Mouse (Mus musculus) mouse trophoblast stem cell (cell line): ENCODE data around the gene Cct8l1.

Experiments used
- in situ Hi-C, 2 experiments: fragments of 300-500 bp; cut with MseI, MboI; formaldehyde crosslinking; loops; 2 replicates in 1 of 2; 3 replicates in 1 of 2; pipeline ENCODE4 v1.15.1; 2025

The Cct8l1 gene

DNA sequence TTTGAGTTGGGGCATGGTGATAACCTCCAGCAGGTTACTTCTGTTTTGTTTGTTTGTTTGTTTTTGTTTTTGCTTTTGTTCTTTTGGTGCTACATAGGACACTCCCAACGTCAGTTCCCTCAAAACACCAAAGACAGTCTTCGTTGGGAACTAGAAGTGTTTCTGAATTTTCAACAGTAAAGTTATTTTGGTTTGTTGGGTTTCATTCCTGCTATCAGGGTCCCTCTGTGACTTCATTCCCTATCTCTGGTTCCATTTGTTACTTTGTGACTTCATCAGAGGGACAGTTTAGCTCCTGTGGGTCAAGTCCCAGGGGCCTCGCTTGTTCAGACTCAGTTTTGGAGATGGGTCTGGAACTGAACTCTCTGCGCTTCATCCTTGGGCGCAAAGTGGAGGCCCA lies at the start of gene Cct8l1:
Cct8l1 (plus strand) TSS at position 301 of the 400 bp plus-strand sequence.
- in situ Hi-C loops, result no loop called here

DNA sequence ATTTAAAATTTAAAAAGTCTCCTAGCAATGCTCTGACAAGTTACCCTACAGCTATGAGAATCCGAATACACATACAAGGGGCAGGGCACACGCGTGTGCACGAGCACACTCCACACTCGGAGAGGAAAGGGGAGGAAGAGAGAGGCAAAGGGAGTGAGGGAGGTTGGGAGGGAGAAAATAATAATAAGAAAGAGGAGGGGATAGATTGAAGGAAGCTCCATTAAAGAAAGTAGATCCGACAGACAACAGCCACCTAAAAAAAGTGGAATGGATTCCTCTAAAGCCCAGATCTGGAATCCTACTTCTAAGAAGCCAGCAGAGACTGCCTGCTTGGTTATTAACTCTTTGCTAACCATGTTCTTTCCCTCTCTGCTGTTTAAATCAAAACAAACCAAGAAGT lies 43.8 kb upstream of the Cct8l1 start:
- in situ Hi-C loops, result no loop called here

DNA sequence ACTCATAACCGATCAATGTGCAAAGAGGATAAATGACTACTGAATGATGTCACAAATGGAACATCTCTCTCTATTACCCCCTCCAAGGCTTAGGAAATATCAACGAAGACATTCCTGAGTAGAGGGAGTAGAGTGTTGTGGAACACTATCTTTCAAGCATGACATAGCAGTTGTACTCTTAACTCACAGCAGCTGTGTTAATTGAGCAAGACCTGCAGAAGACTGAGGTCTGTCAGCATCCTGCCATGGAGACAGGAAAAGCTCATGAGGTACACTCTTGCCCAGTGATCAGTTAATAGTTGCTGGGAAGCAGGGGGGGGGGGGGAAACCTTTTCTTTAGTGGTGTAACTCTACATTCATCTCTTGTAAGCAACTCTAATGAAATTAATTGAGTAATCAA lies 40.1 kb upstream of the Cct8l1 start:
- in situ Hi-C loops, result no loop called here

DNA sequence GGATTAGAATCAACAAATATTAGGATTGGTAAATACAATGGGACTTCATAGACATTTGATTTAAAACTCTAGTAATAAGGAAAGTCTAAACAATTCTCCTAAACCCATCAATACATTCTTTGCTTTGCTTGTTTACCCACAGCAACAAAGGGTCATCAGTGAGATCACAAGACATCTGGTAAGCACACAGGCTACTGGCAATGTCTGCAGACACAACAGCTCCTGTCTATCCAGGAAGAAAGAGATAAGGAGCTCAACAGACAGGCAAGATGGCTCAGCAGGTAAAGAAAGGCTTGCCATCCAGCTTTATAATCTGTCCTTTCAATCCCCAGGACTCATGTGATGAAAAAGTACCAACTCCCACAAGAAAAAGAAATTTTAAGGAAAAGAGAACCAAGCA lies 37.0 kb upstream of the Cct8l1 start:
- in situ Hi-C loops, result no loop called here

DNA sequence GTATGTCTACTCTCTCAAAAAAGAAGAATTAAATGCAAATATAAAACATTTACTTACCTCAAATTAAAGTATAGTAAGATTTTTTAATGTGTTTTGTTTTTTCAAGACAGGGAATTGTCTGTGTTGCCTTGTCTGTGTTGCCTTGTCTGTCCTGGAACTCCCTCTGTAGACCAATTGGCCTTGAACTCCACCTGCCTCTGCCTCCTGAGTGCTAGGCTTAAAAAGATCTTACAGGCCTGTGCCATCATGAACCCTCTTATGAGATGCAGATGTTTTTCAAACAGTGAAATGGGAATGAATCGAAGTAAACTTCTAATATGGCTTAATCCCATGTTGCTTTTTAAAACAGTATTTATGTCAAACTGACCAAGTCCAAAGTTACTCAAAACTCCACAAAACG lies 19.2 kb upstream of the Cct8l1 start:
- in situ Hi-C loops, result no loop called here

DNA sequence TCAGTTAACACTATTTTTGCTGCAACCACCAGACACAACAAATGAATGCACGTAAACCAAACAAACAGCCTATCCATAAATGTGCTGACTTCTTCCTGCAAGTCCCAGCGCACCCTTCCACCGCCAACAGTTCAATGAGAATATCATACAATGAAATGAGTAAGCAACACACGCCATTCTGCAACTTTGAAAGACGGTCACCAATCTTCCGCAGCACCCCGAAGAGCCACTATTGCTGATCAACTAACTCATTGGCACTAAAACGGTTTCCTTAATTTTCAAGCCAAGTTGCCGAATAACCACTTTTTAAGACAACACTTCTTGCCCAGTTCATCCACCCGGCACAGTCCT lies 18.5 kb upstream of the Cct8l1 start:
- in situ Hi-C loops, result no loop called here

DNA sequence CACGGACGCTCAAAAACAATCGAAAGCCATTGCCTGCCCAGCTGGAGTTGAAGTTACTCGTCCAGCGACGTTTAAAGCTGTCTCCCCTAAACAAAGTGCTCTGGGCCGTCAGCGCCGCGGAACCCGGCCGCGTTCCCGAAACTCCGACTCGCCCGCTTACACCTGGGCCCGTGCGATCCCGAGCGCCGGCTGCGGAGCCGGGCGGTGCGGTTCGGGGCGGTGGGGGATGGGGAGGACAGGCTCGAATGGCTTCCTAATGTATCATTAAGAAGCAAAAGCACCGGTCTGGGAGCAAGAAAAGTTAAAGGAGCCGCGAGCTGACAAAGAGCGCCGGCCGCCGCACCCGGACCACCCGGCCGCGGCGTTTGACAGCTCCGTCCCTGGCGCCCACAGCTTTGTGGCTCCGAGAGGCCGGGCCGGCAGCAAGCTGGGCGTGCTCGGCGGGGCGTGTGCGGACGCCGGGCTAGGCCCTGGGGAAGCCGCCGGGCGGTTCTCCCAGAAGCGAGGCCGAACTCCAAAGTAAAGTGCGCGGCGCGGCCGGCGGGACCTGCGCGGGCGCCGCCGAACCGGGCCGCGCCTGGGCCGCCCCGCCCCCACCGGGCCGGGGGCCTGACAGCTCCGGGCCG lies 18.0 kb upstream of the Cct8l1 start:
- in situ Hi-C loops, result no loop called here

DNA sequence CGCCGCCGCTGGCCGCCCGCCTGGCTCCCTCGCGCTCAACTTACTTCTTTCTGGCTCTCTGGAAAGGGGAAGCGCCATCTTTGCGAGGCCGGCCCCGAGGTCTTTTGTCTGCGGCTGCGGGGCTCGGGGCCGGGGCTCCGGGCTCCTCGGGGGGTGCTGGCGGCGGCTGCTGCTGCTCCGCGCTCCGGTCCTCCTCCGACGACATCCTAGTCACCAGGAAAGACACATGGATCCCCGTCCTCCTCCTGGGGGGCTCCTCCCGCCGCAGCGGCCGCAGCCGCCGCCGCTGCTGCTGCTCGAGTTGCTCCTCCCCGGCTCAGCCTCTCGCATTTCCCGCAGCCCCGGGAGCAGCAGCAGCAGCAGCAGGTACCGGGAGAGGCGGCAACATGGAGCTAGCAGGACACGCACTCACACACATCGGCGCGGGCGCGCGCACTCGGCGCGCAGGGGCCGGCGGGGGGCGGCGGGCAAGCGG lies 17.5 kb upstream of the Cct8l1 start, which contains the start of gene Kmt2c:
Kmt2c (minus strand) TSS at position 438 of the 475 bp plus-strand sequence.
- in situ Hi-C loops, result no loop called here

DNA sequence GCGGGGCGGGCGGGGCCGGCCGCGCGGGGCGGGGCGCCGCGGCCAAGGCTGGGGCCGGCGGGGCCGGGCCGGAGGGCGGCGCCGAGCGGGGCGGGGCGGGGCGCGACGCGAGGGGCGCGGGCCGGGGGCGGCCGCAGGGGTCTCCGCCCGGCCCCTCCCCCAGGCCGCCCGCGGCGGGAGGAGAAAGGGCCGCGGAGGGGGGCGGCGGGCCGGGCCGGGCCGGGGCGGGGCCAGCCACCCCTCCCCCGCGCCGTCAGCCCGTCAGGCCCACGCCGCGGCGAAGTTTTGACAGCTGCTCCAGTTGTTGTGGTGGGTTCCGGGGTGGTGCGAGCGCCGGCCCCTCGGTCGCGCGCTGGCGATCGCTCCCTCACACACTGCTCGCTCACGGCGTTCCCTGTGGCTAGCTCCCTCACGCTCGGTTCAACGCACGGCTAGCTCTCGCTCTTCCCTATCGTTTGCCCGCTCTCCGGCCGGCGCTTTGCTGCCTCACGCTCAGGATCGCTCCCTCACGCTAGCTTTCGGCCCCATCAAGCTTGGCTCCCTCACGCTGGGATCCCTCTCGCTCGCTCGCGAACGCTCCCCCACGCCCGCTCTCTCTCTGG lies 16.9 kb upstream of the Cct8l1 start:
- in situ Hi-C loops, result no loop called here

DNA sequence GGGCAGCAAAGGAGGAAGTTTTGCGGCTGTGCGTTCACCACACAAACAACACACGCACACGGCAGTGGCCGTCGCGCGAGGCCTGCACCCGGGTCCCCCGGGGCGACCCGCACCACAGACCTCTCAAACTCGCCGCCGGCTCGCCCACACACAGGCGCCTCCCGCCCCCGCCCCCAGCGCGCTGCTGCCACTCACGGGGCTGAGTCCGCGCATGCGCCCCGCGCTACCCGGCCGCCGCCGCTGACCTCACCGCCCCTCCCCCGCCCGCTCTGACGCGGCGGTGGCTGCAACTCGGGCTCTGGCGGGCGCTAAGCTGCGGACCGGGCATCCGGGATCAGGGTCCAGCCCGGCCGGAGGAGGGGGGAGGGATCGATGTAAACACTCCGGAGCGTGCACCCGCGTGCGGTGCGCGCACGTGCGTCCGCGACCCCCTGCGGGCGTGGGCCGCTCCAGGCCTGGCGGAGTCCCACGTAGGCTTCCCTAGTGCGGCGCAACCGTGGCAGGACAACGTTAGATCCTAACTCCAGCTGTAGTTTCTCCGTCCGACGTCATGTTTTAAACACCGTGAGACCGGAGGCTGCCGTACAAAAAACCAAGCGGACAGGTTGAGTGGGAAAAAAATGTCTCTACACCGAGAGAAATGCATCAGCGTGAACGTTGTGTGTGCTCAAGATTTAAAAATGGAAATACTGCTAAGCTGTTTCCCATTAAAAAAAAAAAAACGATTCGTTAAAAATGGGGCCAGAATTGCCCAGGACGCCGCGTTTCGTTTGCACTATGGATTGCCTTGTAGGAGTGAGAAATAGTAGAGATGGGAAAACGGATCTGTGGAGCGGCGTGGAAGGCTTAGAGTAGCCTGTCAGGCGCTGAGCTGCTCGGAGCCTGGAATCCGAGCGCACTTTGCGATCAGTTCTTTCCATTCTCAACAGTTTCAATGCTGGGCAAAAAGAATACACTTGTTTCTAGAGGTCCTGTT lies 16.2 kb upstream of the Cct8l1 start:
- in situ Hi-C loops, result no loop called here

DNA sequence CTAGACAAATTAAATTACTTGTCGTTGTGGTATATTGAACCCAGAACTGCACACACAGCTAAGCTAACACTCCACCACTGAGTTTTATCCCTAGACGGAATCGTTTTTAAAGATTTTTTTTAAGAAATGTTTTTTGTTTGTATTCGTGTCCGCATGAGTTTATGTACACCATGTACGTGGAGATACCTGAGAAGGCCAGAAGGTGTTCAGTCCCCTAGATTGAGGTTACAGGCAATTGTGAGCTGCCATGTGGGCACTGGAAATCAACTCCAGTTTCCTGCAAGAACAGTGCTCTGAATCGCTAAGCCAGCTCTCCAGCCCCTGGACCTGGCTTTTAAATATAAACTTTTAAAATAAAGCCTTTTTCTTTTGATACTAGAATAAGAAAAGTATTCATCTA lies 15.2 kb upstream of the Cct8l1 start:
- in situ Hi-C loops, result no loop called here

DNA sequence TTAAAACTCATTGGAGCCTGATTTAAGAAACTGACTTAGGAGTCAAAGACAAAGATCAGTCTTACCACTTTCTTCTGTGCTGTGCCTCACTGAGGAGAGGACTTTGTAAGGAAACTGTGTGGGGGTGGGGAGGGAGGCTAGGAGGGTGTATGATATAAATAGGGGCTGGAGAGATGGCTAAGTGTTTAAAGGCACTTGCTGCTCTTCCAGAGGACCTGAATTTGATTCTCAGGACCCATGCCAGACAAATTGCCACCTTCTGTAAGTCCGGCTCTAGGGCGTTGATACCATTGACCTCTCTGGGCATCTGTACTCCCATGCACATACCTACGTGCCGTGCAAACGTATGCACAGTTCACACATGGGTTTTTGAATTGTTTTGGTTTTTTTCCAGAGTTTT lies 9.8 kb upstream of the Cct8l1 start:
- in situ Hi-C loops, result no loop called here

DNA sequence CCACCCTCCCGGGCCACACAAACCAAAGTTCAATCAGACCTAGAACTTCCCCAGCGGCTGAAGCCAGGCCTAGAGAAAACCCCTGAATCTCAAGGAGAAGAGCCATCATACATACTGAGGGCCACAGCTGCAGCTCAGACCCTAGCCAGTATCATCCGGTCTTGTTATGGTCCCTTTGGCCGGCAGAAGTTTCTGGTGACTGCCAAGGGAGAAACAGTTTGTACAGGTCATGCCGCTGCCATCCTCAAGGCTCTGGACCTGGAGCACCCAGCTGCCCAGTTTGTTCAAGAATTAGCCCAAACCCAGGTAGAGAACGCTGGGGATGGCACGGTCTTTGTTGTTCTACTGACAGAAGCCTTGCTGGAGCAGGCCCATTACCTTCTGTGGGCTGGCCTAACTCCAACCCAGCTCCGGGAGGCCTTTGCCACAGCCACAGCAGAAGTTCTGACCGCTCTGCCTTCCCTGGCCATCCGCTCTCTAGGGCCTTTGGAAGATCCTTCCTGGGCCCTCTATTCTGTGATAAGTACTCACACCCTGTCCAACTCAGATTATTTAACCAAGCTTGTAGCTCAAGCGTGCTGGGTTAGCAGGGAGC lies 531 bp downstream of the Cct8l1 start:
- in situ Hi-C loops, result no loop called here

DNA sequence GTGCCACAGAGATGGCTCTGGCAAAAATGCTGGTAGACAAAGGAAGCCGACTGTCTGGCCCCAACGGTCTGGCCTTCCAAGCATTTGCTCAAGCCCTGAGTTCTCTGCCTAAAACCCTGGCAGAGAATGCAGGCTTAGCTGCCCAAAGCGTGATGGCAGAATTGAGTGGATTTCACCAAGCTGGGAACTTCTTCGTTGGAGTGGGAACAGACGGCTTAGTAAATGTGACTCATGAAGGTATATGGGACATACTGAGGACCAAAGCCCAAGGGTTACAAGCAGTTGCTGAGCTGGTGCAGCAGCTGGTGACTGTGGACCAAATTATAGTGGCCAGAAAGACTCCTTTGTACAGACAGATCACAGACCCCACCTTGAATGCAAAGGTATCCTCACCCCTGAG lies 1.7 kb downstream of the Cct8l1 start:
- in situ Hi-C loops, result no loop called here

DNA sequence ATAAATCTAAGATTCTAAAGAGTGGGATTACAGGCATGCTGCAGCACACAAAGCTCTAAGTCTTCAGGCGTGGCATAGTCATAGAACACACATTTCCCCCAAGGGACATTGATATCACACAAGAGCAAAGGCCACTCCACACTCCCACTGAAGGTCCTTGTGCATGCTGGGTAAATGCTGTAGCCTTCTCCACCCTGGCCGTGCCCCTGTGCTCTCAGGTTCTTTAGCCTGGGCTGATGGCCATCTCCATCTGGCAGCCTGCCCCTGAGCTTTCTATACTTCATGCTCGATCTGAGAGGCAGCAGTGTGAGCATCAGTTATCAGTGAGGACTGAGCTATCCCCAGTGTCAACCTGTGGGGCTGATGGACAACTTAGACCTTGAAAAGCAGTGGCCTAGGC lies 4.0 kb downstream of the Cct8l1 start:
- in situ Hi-C loops, result no loop called here

DNA sequence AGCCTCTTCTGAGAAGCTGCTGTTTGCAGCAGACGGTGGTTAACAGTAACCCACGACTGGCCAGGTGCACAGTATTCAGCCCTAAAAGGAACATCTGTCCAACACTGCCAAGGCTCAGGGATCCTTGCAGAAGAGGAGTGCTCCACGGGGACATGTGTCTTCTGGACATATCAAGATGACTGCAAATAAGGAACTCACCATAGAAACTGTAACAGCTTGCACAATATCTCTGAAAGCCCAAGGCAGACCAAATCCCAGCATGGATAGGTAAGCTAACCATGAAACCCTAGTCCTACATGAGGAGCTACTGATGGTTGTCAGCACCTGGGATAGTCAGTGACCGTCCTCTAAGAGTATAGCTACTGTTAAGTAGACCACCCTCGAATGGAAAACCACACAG lies 5.6 kb downstream of the Cct8l1 start:
- in situ Hi-C loops, result no loop called here

DNA sequence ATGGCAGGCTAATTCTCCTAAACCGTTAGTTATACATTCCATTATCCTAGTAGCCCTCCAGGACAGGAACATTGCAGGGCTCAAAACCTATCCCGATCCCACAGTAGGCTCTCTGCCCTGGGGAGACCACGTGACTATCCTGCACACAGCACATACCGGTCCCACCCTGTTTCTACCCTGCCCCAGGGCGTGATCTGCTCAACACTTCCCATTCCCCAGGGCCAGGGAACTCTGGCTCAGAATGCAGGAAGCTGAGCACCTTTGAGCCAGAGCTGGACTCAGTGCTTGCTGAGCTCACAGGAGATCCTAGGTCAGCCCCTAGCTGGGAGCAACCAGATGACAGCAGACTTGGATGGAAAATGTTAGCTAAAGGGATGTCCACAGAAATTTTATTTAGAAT lies 10.2 kb downstream of the Cct8l1 start:
- in situ Hi-C loops, result no loop called here

DNA sequence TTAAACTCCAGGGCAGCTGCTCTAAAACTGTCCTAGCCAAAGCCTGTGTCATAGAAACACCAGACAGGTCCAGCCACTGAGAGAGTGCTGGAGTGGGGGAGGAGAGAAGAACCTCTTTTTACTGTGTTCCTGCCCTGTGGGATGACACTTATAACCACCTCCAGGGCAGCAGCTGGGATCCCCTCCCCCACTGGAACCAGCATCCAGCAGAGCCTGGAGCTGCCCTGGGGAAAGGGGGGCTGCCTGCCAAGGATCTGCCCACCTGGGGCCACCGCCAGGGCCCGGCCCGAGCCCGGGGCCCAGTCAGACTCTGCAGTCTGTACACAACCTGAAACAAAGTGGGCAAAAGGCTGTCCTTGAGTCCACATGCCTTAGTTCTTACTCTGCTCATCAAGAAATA lies 11.1 kb downstream of the Cct8l1 start:
- in situ Hi-C loops, result no loop called here

DNA sequence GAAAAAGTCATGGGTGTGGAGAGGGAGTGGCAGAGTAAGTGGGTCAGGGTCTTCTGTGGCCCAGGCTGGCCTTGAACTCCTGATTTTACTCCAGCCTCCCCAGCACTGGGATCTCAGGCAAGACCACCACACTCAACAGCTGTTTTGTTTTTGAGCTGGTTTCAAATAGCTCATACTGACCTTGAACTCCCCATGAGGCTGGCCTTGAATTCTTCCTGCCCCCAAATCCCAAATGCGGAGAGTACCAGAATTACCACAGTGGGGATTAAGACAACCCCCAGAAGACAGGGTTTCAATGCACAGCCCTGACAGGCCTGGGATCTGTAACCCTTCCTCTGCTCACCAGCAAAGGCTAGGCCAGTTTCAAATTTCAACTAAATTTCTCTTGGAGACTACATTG lies 12.1 kb downstream of the Cct8l1 start:
- in situ Hi-C loops, result no loop called here

DNA sequence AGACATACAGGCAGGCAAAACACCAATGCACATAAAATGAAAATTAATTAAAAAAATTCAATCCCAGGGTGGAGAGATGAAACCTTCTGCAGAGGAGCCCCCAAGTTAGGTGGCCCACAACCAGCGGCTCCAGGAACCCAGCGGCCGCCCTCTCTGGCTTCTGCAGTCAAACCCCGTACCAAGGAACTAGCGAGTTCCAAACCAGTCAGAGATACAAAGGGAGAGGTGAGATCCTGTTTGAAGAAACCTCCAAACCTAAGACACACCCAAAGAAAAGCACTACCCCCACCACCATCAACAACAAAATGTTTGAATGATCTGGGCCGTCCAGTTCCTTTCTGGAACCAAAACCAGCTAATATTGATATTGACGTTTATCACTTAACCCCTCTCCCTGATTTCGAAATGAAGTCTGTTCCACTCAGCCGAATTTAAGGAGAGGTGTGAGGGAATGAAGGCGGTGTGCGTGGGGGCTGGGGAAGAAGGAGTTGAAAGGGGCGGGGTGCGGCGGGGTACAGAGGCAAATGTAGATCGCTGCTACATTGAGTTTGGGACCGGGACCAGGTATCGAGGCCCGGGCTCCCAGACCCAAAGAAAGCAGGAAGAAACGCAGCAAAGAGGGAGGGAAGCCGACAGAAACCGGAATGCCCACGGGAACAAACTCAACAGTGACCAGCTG lies 13.1 kb downstream of the Cct8l1 start:
- in situ Hi-C loops, result no loop called here

DNA sequence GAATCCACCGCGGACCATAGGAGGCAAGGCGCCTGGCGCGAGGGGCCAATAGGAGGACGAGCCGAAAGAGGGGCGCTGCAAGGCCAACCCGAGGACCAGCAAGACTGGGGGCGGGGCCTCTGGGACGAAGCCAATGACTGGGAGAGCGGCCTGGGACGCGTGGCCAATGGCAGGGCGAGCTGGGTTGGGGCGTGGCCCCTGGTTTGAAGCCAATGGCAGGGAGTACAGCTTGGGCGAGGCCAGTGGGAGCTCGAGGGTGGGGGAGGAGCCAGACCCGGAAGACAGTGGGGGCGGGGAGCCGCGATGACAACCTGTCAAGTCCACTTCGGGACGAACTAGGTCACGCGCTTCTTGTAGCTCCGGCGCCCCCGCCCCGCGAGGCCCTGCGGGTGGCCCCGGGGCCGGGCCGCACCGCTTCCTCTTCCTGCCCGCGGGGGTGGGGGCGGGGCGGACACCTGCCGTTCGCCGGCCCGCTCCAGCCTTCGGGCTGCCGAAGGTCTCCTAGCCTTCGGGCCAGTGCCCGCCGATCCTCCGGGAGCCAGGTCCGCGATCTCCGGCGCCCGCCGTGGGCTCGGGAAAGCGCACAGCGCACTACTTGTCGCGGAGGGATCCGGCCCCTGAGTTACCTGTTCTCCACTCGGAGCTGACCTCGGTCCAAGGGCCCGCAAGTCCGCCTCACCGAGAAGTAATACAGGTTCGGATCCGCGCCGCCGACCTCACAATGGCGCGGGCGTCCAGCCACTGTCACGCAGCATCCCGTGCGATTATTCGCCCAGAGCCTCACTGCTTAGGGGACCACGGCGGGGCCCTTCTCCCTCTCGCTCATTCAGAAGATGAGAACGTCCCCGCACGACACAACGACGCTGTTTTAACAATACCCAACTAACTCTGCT lies 13.9 kb downstream of the Cct8l1 start:
- in situ Hi-C loops, result no loop called here
